Mouse (Mus musculus) heart, adult 2 months (tissue): ENCODE measurements around the gene Spock2.

Source experiments
- CTCF ChIP-seq: fragments of 200-600 bp; IDR thresholded peaks from 2 replicates; pipeline ENCODE4 v1.8.1; 2022; ENCODE audit warnings: antibody characterized with exemption, mild to moderate bottlenecking, moderate library complexity
- POLR2A ChIP-seq: fragments of 200-500 bp; IDR thresholded peaks from 2 replicates; pipeline ENCODE4 v1.6.1; 2011; ENCODE audit warnings: mild to moderate bottlenecking, low read depth, low read length, control low read depth; ENCODE audit not compliant: insufficient read depth

GRCm38 (mm10) chr10:60108321-60109111 is 2.5 kb downstream of the Spock2 start:
- TF ChIP-seq POLR2A = no peak
- TF ChIP-seq CTCF = no peak
